Mouse (Mus musculus) bone marrow, adult 2 months (tissue): ENCODE data around the gene Fcrlb.

Experiments
- CTCF ChIP-seq: fragments of 200-500 bp; IDR thresholded peaks from 2 replicates; pipeline ENCODE4 v1.5.1; 2011; ENCODE audit warnings: low read length, control low read depth; ENCODE audit not compliant: control insufficient read depth, insufficient read depth
- POLR2A ChIP-seq: fragments of 200-500 bp; IDR thresholded peaks from 2 replicates; pipeline ENCODE4 v1.6.1; 2011; ENCODE audit warnings: low read depth, mild to moderate bottlenecking, control low read depth, low read length, borderline replicate concordance; ENCODE audit not compliant: control insufficient read depth

DNA sequence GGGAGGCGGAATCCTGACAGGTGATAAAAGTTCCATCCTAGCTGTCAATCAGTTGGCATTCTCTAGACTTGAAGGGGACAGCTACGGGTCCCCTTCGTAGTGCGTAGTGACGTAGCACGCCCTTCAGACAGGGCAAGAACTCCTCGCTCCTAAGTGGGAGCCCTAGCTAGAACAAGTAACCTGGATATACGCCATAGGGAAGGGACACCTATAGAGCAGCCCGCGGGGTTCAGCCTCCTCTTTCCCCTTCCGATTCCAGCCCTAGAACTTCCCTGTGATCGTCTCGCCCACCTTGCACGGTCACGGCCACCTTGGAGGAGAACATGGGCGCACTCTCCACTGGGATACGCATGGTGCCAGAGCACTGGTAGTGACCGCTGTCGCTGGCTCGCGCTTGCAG, 4.4 kb downstream of the Fcrlb start:
- TF ChIP-seq CTCF (no peak), POLR2A (no peak)
